ENCODE assay signal across 24 mouse cellular contexts in the genomic region with DNA sequence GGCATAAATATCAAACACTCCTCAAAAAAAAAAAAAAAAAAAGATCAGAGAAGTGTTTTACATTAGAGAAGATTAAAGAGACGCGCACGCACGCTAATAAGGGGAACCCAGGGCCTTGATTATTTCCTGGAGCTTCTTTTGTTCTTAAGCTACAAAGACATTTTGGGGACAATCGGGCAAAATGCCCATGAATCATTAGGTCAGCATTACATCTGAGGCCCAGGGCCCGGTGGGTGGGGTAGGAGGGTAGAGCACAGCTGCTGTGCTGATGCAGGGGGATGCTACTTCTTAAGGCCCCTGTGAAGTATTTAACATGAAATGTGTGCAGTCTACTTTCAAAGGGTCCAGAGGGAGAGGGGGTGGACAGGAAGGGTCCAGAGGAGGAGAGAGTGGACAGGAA. TPM values are rescaled to one million over a fixed set of nuclear protein-coding genes. Genes with fewer than 3 reads are reported as not detected.
DNase-seq lines count a peak whose midpoint lies in the region; ATAC-seq and TF ChIP-seq lines count a peak whose summit lies in the region.
"Had no signal": no experiment of that assay in that cellular context is flagged by ENCODE, and none has a peak within 500 bp of the region (broad histone marks: within the 10 kb centered on the region; RNA-seq: fewer than 3 reads in every experiment).

No protein-coding gene starts in this region.

- DNase-seq in forebrain, embryonic 10.5 days (ENCODE audit: extremely low spot score, low spot score): no peak
- DNase-seq in forebrain, postnatal 0 days: no peak
- DNase-seq in hindbrain, embryonic 10.5 days (ENCODE audit: low spot score): no peak
- no peak for DNase-seq in hindbrain, postnatal 0 days (ENCODE audit: low spot score)
- peak; percentile 65 for DNase-seq in midbrain, embryonic 14.5 days
- peak; percentile 51 for DNase-seq in retina, postnatal 1 day
- DNase-seq in retina, embryonic 14.5 days (ENCODE audit: low spot score): no peak
- DNase-seq: adrenal gland, adult 8-10 months; adrenal gland, postnatal 25 days; cerebellum, adult 18-20 months; cerebellum, adult 9-10 months; cerebellum, postnatal 14 days; gastrocnemius, postnatal 10 days; gastrocnemius, postnatal 36 days; heart, postnatal 10 days; heart, postnatal 36 days had no signal

- H3K4me2 ChIP-seq in forebrain, postnatal 0 days (ENCODE audit: low read depth): no peak overlapping the region
- H3K4me2 ChIP-seq in hindbrain, postnatal 0 days (ENCODE audit: low read depth, low read length): no peak overlapping the region
- H3K4me2 ChIP-seq in midbrain, embryonic 14.5 days (ENCODE audit: low read length): no peak overlapping the region
- no peak overlapping the region for H3K4me2 ChIP-seq in midbrain, embryonic 15.5 days
- H3K4me2 ChIP-seq: embryonic facial prominence, embryonic 12.5 days; embryonic facial prominence, embryonic 15.5 days; forebrain, embryonic 13.5 days; heart, embryonic 12.5 days; heart, embryonic 15.5 days; hindbrain, embryonic 14.5 days had no signal

- no peak for ATAC-seq in forebrain, postnatal 0 days
- no peak for ATAC-seq in hindbrain, postnatal 0 days
- no peak for ATAC-seq in midbrain, embryonic 14.5 days (ENCODE audit: low FRiP score, low TSS enrichment)
- no peak for ATAC-seq in midbrain, embryonic 15.5 days (replicated peaks)
- ATAC-seq: activated CD4-positive, CD25-positive, alpha-beta regulatory T cell, adult 4 months had no signal

- WGBS in forebrain, embryonic 10.5 days: 64% methylated on average over 6 of the region's 6 CpGs
- 21% methylated on average over 6 of the region's 6 CpGs for WGBS in forebrain, postnatal 0 days
- WGBS in hindbrain, embryonic 10.5 days: 80% methylated on average over 6 of the region's 6 CpGs
- 40% methylated on average over 6 of the region's 6 CpGs for WGBS in hindbrain, postnatal 0 days
- 32% methylated on average over 6 of the region's 6 CpGs for WGBS in midbrain, embryonic 14.5 days
- 33% methylated on average over 6 of the region's 6 CpGs for WGBS in midbrain, embryonic 15.5 days

- peaks cover 59% of the 10 kb centered on the region for H3K4me1 ChIP-seq in forebrain, embryonic 10.5 days
- H3K4me1 ChIP-seq in forebrain, postnatal 0 days (ENCODE audit: insufficient read depth): no peaks in the 10 kb centered on the region
- peaks cover 13% of the 10 kb centered on the region; the same call in 1 of the 2 replicates for H3K4me1 ChIP-seq in hindbrain, embryonic 10.5 days (replicated peaks)
- no peaks in the 10 kb centered on the region for H3K4me1 ChIP-seq in hindbrain, postnatal 0 days (ENCODE audit: insufficient read depth, low read length)
- 0 out of 2 replicates have a peak, but pooled peaks cover 5% of the 10 kb centered on the region for H3K4me1 ChIP-seq in midbrain, embryonic 14.5 days (ENCODE audit: control insufficient read depth, insufficient read depth, low read length)
- peaks cover 10% of the 10 kb centered on the region; the same call in 1 of the 2 replicates for H3K4me1 ChIP-seq in midbrain, embryonic 15.5 days
- H3K4me1 ChIP-seq: embryonic facial prominence, embryonic 15.5 days; heart, embryonic 15.5 days had no signal

- TF ChIP-seq CTCF in forebrain, postnatal 0 days (IDR thresholded peaks at IDR 0.05; ENCODE audit: low read depth): no peak
- TF ChIP-seq CTCF in hindbrain, postnatal 0 days (IDR thresholded peaks at IDR 0.05; ENCODE audit: low read depth): no peak

- no peaks in the 10 kb centered on the region for H3K27me3 ChIP-seq in forebrain, embryonic 10.5 days (ENCODE audit: poor library complexity, severe bottlenecking)
- H3K27me3 ChIP-seq in forebrain, postnatal 0 days (ENCODE audit: insufficient read depth, low read length): no peaks in the 10 kb centered on the region
- no peaks in the 10 kb centered on the region for H3K27me3 ChIP-seq in hindbrain, embryonic 10.5 days (ENCODE audit: insufficient read depth, poor library complexity, severe bottlenecking)
- H3K27me3 ChIP-seq in hindbrain, postnatal 0 days (ENCODE audit: insufficient read depth, low read length): no peaks in the 10 kb centered on the region
- no peaks in the 10 kb centered on the region for H3K27me3 ChIP-seq in midbrain, embryonic 14.5 days (ENCODE audit: control insufficient read depth, insufficient read depth, low read length)
- no peaks in the 10 kb centered on the region for H3K27me3 ChIP-seq in midbrain, embryonic 15.5 days (replicated peaks)
- H3K27me3 ChIP-seq: embryonic facial prominence, embryonic 12.5 days; embryonic facial prominence, embryonic 15.5 days; forebrain, embryonic 13.5 days had no signal

- H3K4me3 ChIP-seq in forebrain, embryonic 10.5 days: no peak overlapping the region
- no peak overlapping the region for H3K4me3 ChIP-seq in forebrain, postnatal 0 days (ENCODE audit: low read depth, low read length)
- no peak overlapping the region for H3K4me3 ChIP-seq in hindbrain, embryonic 10.5 days
- H3K4me3 ChIP-seq in hindbrain, postnatal 0 days (ENCODE audit: low read length): no peak overlapping the region
- no peak overlapping the region for H3K4me3 ChIP-seq in midbrain, embryonic 14.5 days (replicated peaks; ENCODE audit: low read depth, low read length)
- H3K4me3 ChIP-seq in midbrain, embryonic 15.5 days: no peak overlapping the region
- H3K4me3 ChIP-seq: embryonic facial prominence, embryonic 12.5 days; embryonic facial prominence, embryonic 15.5 days; forebrain, embryonic 13.5 days; heart, embryonic 12.5 days; heart, embryonic 15.5 days had no signal

- H3K36me3 ChIP-seq in forebrain, embryonic 10.5 days (replicated peaks): peaks cover 5% of the 10 kb centered on the region; the same call in 1 of the 2 replicates
- peaks cover 78% of the 10 kb centered on the region for H3K36me3 ChIP-seq in forebrain, postnatal 0 days (ENCODE audit: insufficient read depth)
- H3K36me3 ChIP-seq in hindbrain, embryonic 10.5 days: peaks cover 60% of the 10 kb centered on the region
- H3K36me3 ChIP-seq in hindbrain, postnatal 0 days (ENCODE audit: insufficient read depth, low read length): peaks cover 52% of the 10 kb centered on the region
- H3K36me3 ChIP-seq in midbrain, embryonic 14.5 days (ENCODE audit: control insufficient read depth, insufficient read depth, low read length): peaks cover 80% of the 10 kb centered on the region
- peaks cover 35% of the 10 kb centered on the region for H3K36me3 ChIP-seq in midbrain, embryonic 15.5 days (replicated peaks)

- H3K9ac ChIP-seq in forebrain, postnatal 0 days: no peak overlapping the region
- no peak overlapping the region for H3K9ac ChIP-seq in hindbrain, postnatal 0 days (replicated peaks; ENCODE audit: low read length)
- H3K9ac ChIP-seq in midbrain, embryonic 14.5 days (replicated peaks; ENCODE audit: low read length): 0 out of 2 replicates have a peak overlapping the region, but pooled peaks have one; percentile 20
- H3K9ac ChIP-seq in midbrain, embryonic 15.5 days: no peak overlapping the region
- H3K9ac ChIP-seq: embryonic facial prominence, embryonic 12.5 days; embryonic facial prominence, embryonic 15.5 days; forebrain, embryonic 13.5 days; heart, embryonic 12.5 days; heart, embryonic 15.5 days; hindbrain, embryonic 14.5 days had no signal

- H3K9me3 ChIP-seq in forebrain, embryonic 10.5 days: no peaks in the 10 kb centered on the region
- no peaks in the 10 kb centered on the region for H3K9me3 ChIP-seq in forebrain, postnatal 0 days (ENCODE audit: low read length)
- H3K9me3 ChIP-seq in hindbrain, embryonic 10.5 days: no peaks in the 10 kb centered on the region
- H3K9me3 ChIP-seq in hindbrain, postnatal 0 days (ENCODE audit: low read length): no peaks in the 10 kb centered on the region
- no peaks in the 10 kb centered on the region for H3K9me3 ChIP-seq in midbrain, embryonic 14.5 days (ENCODE audit: control insufficient read depth, low read length)
- H3K9me3 ChIP-seq in midbrain, embryonic 15.5 days: no peaks in the 10 kb centered on the region
- H3K9me3 ChIP-seq: embryonic facial prominence, embryonic 12.5 days; embryonic facial prominence, embryonic 15.5 days; forebrain, embryonic 13.5 days; heart, embryonic 12.5 days; heart, embryonic 15.5 days had no signal

- H3K27ac ChIP-seq in forebrain, embryonic 10.5 days: peak overlapping the region; percentile 71
- no peak overlapping the region for H3K27ac ChIP-seq in forebrain, postnatal 0 days (ENCODE audit: low read depth, low read length)
- 0 out of 2 replicates have a peak overlapping the region, but pooled peaks have one; percentile 53 for H3K27ac ChIP-seq in hindbrain, embryonic 10.5 days
- no peak overlapping the region for H3K27ac ChIP-seq in hindbrain, postnatal 0 days
- peak overlapping the region; percentile 45; the same call in 1 of the 2 replicates for H3K27ac ChIP-seq in midbrain, embryonic 14.5 days (replicated peaks; ENCODE audit: low read depth, low read length)
- no peak overlapping the region for H3K27ac ChIP-seq in midbrain, embryonic 15.5 days
- H3K27ac ChIP-seq: embryonic facial prominence, embryonic 12.5 days; embryonic facial prominence, embryonic 15.5 days; forebrain, embryonic 13.5 days; heart, embryonic 15.5 days; hindbrain, embryonic 14.5 days had no signal

RNA-seq across cellular contexts. Expression of gene Nfatc2, which starts 43.4 kb away (rescaled TPM):
- polyA plus RNA-seq in forebrain, embryonic 10.5 days (2016; fragmentation: Nextera tagmentation; extraction: Ambion mirVana): 0.36 and 0.53 TPM in 2 replicates
- 2.1 and 3.1 TPM in 2 replicates for total RNA-seq in forebrain, postnatal 0 days (2014; rRNA removed)
- 2.0 and 3.2 TPM in 2 replicates for polyA plus RNA-seq in forebrain, postnatal 0 days (2015; fragmentation: Nextera tagmentation; extraction: Ambion mirVana)
- polyA plus RNA-seq in hindbrain, embryonic 10.5 days (2016; fragmentation: Nextera tagmentation; extraction: Ambion mirVana): 0.42 and 0.50 TPM in 2 replicates
- total RNA-seq in hindbrain, postnatal 0 days (2014; rRNA removed): 7.4 and 8.5 TPM in 2 replicates
- polyA plus RNA-seq in hindbrain, postnatal 0 days (2015; fragmentation: Nextera tagmentation; extraction: Ambion mirVana): 6.5 and 6.6 TPM in 2 replicates
- 2.5 and 2.6 TPM in 2 replicates for polyA plus RNA-seq in midbrain, embryonic 14.5 days (2014; fragmentation: Nextera tagmentation; extraction: Ambion mirVana)
- polyA plus RNA-seq in midbrain, embryonic 15.5 days (2015; fragmentation: Nextera tagmentation; extraction: Ambion mirVana): 3.8 and 3.9 TPM in 2 replicates

Comparison
In these comparisons a context has a peak if more than half of its experiments do, and no peak if none do; other contexts are left out.
1. DNase-seq: peak in midbrain, embryonic 14.5 days (single experiment) and retina, postnatal 1 day (single experiment); none in forebrain, embryonic 10.5 days (single experiment), forebrain, postnatal 0 days (single experiment), hindbrain, embryonic 10.5 days (single experiment), hindbrain, postnatal 0 days (single experiment) and retina, embryonic 14.5 days (single experiment).
2. H3K27ac ChIP-seq: peak in forebrain, embryonic 10.5 days (single experiment), hindbrain, embryonic 10.5 days (single experiment) and midbrain, embryonic 14.5 days (single experiment); none in forebrain, postnatal 0 days (single experiment), hindbrain, postnatal 0 days (single experiment) and midbrain, embryonic 15.5 days (single experiment).